Mouse (Mus musculus): Measurements from ENCODE around the gene Rft1.

DNA sequence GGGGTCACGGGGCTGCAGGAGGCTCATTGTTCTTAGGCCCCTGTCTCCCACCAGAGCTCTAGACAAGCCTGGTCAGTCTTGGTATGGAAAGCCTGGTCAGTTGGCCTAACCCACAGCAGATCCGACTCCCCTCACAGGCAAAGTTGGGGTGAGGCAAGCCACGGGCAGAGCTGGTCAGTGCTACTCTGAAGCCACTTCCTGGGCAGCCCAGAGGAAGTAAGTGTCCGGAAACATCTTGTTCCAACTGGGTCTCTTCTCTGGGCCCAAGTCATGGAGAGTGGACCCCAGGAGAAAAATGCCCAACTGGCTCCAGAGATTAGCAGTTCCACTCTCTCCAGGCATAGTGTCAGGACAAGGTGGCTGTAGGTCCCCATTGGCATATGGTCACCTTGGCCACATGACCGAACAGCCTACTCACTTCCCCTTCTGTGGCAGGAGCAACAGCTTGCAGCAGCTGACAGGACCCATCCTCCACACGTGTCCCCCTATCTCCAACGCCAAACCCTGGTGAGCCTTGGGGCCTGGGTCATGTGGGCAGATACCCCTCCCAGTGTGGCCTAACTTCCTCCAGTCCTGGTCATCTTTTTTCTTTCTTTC lies 34.1 kb upstream of the Rft1 start:
- TF ChIP-seq POLR2A (IDR thresholded peaks at IDR 0.05; ENCODE audit: low read depth, low read length) (no peak), CTCF (IDR thresholded peaks at IDR 0.05; ENCODE audit: borderline replicate concordance, insufficient read depth, low read length) (no peak)

Measured in embryonic fibroblast, embryonic 13.5 days (primary cell).